Mouse (Mus musculus): ENCODE results near the gene Ski. TPM values are rescaled to one million over a fixed set of nuclear protein-coding genes. Genes with fewer than 3 reads are reported as not detected.

Gene Ski
- total RNA-seq, 2 experiments from 2014 or later = 48.6 to 50.2 TPM

- no peak for DNase-seq
Measured at GRCm38 (mm10) chr4:155151221-155151788, 71.1 kb downstream of the Ski start.

DNA sequence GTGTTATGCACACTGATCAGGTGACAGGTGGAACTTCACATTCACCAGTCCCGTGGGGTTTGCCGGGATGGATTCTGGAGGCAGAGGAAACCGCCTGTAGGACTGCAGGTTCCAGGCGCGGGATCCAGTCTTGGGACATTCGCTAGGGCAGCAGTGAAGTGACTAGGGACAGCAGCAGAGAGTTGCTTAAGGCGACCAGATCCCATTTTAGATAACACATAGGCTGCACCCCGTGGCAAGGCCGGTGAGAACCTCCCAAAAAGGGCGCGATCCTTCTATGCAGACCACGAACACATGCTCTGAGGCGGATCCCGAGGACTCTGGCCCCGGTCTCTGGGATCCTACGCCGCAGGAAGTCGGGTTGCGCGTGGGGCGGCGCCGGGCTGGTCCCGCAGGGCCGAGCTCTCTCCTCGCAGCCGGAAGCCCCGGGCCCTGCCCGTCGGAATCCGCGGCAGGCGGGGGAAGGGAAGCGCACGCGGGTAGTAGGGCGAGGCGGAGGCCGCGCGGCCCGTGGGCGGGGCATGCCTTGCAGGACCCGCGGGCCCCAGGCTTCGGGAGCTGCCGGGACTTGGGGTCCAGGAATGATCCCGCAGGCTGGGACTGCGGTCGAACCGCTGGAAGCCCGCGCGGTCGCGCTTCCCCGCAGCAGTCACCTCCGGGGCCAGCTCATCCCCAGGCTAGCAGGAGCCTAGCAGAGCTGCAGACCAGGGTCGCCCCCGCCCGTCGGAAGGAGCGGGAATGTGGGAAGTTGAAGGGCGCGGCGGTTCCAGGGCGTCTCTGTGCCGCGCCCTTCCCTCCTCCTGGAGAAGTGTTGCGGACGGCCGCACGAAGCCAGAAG lies 71.9 kb downstream of the Ski start:
- peak; percentile 93 to 97 for DNase-seq

- DNase-seq = no peak
Measured at GRCm38 (mm10) chr4:155149941-155150275, 72.5 kb downstream of the Ski start.

- DNase-seq = peak; percentile 75 to 86
Measured at GRCm38 (mm10) chr4:155148910-155149698, 73.3 kb downstream of the Ski start.

DNA sequence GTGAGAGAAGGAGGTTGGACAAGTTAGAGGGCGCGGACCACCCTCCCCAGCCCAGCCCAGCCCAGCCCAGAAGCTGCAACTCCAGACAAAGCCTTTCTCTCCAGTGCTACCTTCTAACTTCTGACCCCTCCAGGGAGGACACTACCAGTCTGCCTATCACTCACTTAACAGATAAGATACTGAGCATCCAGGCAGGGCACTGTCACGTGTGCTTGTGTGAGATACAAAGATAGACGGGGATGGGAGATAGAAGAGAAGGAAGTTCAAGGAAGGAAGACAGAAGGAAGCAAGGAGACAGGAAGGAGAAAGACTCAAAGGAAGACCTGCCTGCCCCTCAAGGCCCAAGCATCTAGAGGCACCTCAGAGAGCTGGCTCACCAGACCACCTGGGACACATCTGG lies 73.9 kb downstream of the Ski start:
- no peak for DNase-seq

- no peak for DNase-seq
Measured at GRCm38 (mm10) chr4:155146107-155146823, 76.1 kb downstream of the Ski start.

GRCm38 (mm10) chr4:155144548-155145180 lies 77.7 kb downstream of the Ski start:
- no peak for DNase-seq

DNA sequence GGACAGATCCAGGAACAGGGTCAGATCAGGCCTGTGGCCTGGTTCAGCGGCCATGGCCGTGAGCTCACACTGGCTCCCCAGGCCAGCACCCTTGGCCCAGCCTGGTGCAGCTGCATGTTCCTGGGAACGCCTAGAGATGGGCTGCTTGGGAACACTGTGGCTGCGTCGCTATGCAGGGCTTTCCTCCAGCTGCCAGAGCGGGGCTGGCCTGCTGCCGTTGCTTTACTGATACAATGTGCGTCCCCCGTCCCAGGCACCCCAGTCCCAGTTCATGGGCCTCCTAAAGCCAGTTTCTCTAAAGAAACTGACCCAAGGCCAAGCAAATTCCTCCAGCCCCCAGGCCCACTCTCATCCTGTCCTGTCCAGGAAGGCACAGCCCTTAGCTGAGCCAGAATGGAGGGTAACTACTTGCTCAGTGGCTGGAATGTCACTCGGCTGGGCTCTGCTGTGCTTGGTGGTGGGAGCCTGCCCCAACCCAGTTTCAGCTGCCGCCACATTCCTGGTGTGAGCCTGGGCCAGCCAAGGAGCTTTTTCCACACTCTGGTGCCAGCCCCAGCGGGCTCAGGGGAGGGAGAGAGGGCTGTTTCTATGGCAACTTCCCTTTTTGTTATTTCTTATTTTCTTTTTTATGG lies 78.4 kb downstream of the Ski start:
- DNase-seq = peak; percentile 82 to 90

- DNase-seq = peak in 1 of 2 experiments; percentile 44
Measured at GRCm38 (mm10) chr4:155143411-155143810, 79.0 kb downstream of the Ski start.

GRCm38 (mm10) chr4:155142836-155143235 lies 79.6 kb downstream of the Ski start:
- DNase-seq = no peak

DNA sequence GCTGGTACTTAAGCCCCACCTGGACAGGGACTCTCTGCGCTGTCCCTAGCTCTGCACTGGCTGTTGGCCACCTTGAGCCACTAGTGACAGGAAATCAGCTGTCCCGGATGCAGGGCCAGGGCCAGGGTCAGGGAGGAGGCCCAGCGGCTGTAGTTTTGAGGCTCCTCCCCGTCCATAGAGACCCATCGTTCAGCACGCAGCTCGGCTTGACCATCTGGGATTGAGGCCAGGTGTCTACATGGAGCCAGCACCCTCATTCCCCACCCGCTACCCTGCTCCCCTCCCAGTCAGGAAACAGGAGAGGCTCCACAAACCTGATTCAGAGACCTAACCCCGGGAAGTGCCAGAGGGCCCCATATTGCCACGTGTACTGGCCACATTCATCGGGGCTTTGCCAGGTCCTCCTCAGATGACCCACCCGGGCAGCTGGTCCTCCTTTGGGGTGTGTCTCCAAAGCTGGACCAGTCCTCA lies 81.6 kb downstream of the Ski start:
- peak; percentile 85 to 94 for DNase-seq

GRCm38 (mm10) chr4:155140150-155140549 lies 82.2 kb downstream of the Ski start:
- DNase-seq = no peak

DNA sequence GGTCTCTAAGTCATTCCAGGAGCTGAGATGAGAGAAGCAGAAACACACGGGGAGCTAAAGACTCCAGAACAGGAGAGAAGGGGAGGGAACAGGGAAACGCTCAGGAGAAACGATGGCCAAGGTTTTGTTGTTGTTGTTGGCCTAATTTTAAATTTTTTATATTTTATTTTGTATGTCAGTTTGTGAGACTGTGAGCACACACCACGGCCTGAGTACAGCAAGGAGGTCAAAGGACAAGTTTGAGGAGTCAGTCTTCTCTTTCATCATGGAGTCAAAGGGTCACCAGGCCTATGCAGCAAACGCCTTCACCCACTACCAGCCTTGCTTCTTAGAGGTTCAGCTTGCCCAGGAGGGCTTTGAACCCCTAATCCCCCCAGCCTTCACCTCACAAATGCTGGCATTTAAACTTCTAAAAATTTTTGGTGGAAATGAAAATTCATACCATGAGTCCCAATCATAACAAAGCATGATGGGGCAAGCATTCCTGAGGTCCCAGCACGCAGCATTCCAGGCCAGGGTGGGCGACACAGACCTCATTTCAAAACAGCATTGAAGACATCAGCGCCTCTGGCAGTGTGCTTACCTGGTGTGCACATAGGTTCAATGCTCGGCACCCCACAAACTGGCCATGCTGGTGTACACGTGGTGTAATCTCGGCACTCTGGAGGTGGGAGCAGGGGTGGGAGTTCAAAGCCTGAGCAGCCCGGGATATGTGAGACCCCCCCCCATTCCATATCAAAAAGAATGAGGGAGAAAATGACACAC lies 82.9 kb downstream of the Ski start:
- no peak for DNase-seq

DNA sequence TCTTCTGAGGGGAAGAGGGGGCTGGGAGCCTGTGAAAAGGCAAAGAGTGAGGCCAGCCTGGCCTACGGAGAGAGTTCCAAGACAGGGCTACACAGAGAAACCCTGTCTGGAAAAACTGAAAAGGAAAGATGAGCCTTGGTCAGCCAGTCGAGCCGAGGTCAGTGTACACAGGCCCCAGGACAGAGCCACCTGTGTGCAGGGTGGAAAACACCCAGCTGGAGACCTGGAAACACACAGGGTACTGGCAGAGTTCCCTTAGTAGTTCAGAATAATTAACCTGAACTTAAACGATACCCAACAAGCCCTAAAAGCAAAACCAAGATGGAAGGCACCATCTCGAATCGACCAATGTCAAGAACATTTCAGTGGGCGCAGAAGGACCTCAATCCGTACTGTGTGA lies 83.9 kb downstream of the Ski start:
- DNase-seq = no peak

- DNase-seq = no peak
Measured at GRCm38 (mm10) chr4:155137891-155138290, 84.5 kb downstream of the Ski start.

GRCm38 (mm10) chr4:155135909-155136585 lies 86.3 kb downstream of the Ski start:
- no peak for DNase-seq

DNA sequence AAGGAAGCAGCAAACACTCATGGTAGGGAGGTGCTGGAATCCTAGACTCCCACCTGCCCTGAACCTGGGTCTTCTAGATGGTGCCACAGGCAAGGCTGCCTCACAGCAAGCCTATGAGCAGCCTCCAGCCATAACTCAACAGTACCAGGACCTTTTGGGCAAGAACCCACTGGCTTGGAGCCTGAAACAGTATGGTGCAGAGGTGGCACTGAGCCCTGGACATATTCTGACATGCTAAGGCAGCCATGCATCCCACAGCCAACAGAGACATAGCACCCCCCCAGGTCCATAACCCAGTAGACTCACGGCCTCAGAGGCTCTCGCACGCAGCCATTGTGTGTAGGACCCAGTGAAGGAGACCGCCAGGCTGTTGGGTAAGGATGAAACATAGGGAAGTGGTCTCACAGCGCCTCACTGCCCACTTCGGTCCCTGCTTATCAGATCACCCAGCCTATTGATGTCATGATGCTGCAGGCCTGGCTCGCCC lies 87.7 kb downstream of the Ski start:
- no peak for DNase-seq

GRCm38 (mm10) chr4:155133658-155134417 lies 88.6 kb downstream of the Ski start:
- no peak for DNase-seq

DNA sequence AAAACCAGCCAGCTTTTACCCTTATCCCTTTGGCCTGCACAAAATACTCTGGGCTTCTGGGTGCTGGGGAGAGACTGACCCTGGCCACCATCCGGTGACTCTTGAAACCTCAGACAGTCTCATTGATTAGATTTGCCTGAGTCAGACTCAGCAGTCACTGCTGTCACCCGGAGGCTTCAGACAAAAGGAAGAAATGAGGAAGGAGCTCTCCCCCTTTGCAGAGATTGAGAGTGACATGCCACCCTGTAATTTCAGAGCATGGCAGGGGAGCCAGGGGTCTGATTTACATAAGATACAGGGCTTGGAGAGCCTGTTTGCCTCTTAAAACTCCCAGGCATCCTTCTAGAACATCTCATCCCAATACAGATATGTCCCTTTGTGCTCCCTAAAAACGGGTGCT lies 89.2 kb downstream of the Ski start:
- no peak for DNase-seq
